Mouse (Mus musculus): ENCODE data around the gene Oasl2.

- TF ChIP-seq CTCF (IDR thresholded peaks at IDR 0.05; ENCODE audit: borderline replicate concordance, insufficient read depth, low read depth, low read length) (no peak), POLR2A (IDR thresholded peaks at IDR 0.05; ENCODE audit: borderline replicate concordance, insufficient read depth, low read length) (no peak)
These were observed 52.6 kb downstream of the Oasl2 start for GRCm38 (mm10) chr5:114949316-114949715.
